Mouse (Mus musculus): Measurements from ENCODE around the gene Nfkb2. TPM values are rescaled to one million over a fixed set of nuclear protein-coding genes. Genes with fewer than 3 reads are reported as not detected.

The Nfkb2 gene
- polyA plus RNA-seq, 1 experiment = 5.5 TPM

DNA sequence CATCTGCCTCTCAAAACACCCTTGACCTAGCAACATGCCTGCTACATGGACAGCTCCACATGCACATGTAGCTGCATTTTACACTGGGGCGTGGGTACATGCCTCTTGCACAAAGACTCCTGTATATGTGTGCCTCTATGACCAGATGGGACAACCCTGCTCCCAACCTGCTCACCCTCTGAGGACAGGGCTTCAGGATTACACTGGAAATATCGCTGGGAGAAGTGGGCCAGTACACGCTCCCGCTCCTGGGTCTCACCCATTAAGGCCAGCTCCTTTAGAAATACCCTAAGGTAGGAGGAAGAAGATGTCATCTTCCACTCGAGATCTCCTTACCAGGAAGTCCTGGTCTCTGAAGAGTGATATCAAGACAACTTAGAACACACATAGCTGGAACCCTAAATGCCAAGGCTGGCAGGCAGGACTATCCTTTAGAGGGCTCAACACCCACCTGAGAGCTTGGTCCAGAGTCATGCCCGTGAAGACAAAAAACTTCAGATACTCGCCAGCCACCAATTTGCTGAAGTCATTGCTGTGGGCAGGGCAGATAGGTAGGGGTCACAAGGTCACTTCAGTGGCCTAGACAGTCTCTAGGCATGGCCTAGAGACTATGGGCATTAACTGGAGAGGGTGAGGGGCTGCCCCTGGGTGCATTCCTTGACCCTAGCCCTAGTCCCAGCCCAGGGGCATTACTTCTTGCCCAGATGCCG is 16.1 kb downstream of the Nfkb2 start:
- H3K4me3 ChIP-seq (replicated peaks) = no peak overlapping the region
- no peaks in the 10 kb centered on the region; the same call in 1 of the 2 replicates for H3K36me3 ChIP-seq (ENCODE audit: control insufficient read depth)
- H3K9me3 ChIP-seq (ENCODE audit: control insufficient read depth, low read length) = peaks cover 19% of the 10 kb centered on the region
- peaks cover 95% of the 10 kb centered on the region for H3K27me3 ChIP-seq (ENCODE audit: control insufficient read depth)
- H3K4me1 ChIP-seq (ENCODE audit: control insufficient read depth) = peaks cover 51% of the 10 kb centered on the region
- no peak for TF ChIP-seq TAL1 (IDR thresholded peaks at IDR 0.05; ENCODE audit: low read length)

DNA sequence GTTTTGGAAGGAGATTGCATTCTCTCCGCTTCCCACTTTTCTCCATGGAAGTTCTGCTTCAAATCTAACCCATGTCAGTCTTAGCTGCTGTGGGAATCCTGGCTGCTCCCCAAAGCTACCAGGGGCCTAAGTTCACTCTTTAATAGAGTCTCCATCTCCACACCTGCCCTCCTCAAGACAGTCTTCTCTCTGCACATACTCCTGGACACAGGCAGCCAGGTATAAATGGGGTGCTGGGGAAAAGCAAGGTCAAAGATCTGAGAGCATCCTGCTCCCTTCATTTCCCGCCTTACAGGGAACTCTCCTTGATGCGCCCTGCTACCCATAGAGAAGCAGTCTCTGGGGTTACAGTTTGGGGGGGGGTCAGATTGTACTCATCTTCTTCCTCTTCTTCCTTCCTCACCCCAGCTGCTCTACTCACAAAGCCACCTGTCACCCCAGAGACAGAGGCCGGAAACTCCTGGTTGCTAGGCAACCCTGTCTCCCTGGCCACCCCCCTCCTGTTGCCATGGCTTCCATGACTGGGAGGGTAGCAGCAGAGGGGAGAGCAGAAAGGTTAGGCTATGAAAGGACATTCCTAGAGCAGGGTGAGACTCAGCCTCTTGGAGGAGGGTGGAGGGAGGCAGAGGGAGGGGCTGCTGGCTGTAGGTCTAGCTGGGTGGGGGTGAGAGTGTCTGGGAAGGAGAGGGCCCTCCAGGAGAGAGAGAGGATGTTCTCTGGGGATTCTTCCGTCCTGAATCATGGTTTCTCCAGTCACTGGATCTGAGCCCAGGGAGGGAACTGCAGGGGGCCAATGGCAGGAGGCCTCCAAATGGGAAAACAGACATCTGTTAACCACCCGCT is 17.2 kb downstream of the Nfkb2 start:
- Histone ChIP-seq H3K9me3 (ENCODE audit: control insufficient read depth, low read length) (peaks cover 19% of the 10 kb centered on the region), H3K4me3 (replicated peaks) (no peak overlapping the region), H3K4me1 (ENCODE audit: control insufficient read depth) (peaks cover 48% of the 10 kb centered on the region), H3K36me3 (ENCODE audit: control insufficient read depth) (no peaks in the 10 kb centered on the region; the same call in 1 of the 2 replicates), H3K27me3 (ENCODE audit: control insufficient read depth) (peaks cover 100% of the 10 kb centered on the region)
- TF ChIP-seq TAL1 (IDR thresholded peaks at IDR 0.05; ENCODE audit: low read length) = no peak
- TF ChIP-seq GATA1 (IDR thresholded peaks at IDR 0.05; ENCODE audit: low read length) = no peak

DNA sequence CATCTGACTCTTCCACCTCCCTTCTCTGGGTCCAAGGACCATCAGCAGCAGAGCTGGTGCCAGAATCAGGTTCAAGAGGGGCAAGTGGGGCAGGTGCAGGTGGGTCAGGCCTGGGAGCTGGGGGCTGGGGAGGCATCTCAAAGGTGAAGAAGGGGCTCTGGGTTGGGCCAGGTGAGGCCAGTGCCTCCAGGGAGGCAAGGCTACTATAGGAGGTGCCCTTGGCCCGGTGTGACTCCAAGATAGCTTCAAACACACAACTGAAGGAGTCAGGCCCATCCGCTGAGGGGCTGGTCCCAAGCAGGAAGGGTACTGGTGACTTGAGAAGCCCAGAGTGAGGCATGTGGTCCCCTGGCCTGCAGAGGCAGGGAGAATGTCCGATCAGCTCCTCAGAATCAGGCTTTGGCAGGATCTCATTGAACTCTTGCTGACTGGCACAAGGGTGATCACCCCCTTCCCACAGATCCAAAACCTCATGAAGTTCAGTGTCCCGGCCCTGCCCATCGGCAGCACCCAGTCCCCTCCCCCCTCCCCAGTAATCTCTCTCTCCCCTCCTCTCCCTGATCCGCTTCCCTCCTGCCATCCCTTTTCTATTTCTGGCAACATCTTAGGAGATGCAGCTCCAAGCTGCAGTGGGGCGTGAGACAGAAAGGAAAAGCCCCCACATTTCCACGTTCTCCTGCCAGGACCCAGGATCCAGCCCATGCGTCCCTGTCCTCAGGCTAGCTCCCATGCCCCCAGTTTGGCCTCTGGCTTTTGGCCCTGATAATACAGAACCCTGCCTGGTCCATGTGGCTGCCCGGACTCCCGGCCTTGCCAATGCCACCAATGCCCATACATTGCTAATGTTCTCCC is 18.2 kb downstream of the Nfkb2 start:
- no peak overlapping the region for H3K4me3 ChIP-seq (replicated peaks)
- no peak for TF ChIP-seq TAL1 (IDR thresholded peaks at IDR 0.05; ENCODE audit: low read length)
- TF ChIP-seq GATA1 (IDR thresholded peaks at IDR 0.05; ENCODE audit: low read length) = no peak
- peaks cover 100% of the 10 kb centered on the region for H3K27me3 ChIP-seq (ENCODE audit: control insufficient read depth)
- H3K36me3 ChIP-seq (ENCODE audit: control insufficient read depth) = no peaks in the 10 kb centered on the region
- peaks cover 48% of the 10 kb centered on the region for H3K4me1 ChIP-seq (ENCODE audit: control insufficient read depth)
- H3K9me3 ChIP-seq (ENCODE audit: control insufficient read depth, low read length) = peaks cover 17% of the 10 kb centered on the region

DNA sequence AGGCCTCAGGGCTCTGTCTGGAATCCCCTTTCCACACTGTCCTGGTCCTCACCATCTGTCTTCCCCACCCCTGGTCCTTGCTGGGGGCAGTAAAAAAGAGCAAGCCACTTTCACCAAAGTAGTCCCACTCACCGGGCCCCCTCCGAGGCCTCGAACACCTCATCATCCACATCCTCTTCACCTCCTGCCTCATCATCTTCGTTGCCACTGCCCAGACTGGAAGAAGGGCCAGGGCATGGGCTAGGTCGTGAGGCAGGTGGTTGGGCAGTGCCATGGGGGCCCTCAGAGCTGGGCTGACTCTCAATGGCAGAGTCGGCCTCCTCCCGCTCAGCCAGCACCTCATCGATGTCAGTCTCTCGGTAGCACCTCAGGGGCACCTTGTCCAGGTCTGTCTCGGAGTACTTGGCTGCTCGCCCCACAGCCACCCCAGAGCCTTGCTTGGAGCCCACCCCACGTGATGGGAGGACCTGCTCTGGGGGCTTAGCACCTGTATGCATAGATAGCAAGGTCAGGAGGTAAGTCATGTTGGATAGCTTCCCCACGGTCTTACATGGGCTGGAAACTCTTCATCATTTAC is 19.0 kb downstream of the Nfkb2 start:
- H3K27me3 ChIP-seq (ENCODE audit: control insufficient read depth) = peaks cover 97% of the 10 kb centered on the region
- H3K4me1 ChIP-seq (ENCODE audit: control insufficient read depth) = peaks cover 48% of the 10 kb centered on the region
- peaks cover 13% of the 10 kb centered on the region for H3K9me3 ChIP-seq (ENCODE audit: control insufficient read depth, low read length)
- no peaks in the 10 kb centered on the region for H3K36me3 ChIP-seq (ENCODE audit: control insufficient read depth)
- H3K4me3 ChIP-seq (replicated peaks) = no peak overlapping the region
- TF ChIP-seq TAL1 (IDR thresholded peaks at IDR 0.05; ENCODE audit: low read length) (no peak), GATA1 (IDR thresholded peaks at IDR 0.05; ENCODE audit: low read length) (no peak)

DNA sequence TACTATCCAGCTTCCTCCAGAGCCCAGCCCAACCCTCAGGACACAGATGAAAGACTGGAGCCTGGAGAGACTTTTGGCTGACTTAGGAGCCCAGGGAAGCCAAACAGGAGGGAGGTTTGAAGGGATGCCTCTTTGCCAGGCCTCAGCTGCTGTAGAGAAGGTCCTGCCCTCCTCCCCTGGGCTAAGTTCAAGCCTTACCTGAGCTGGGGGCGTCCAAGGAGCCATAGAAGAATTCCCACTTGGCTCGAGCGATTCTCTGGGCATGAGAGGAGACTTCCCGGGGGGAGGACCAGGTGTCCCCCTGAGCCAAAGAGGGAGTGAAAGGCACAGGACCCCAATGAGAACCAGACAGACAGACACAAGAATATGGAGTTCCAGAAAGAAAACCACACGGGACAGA is 19.6 kb downstream of the Nfkb2 start:
- Histone ChIP-seq H3K4me3 (replicated peaks) (no peak overlapping the region), H3K36me3 (ENCODE audit: control insufficient read depth) (no peaks in the 10 kb centered on the region), H3K27me3 (ENCODE audit: control insufficient read depth) (peaks cover 91% of the 10 kb centered on the region), H3K9me3 (ENCODE audit: control insufficient read depth, low read length) (peaks cover 8% of the 10 kb centered on the region; the same call in 1 of the 2 replicates), H3K4me1 (ENCODE audit: control insufficient read depth) (peaks cover 47% of the 10 kb centered on the region)
- TF ChIP-seq TAL1 (IDR thresholded peaks at IDR 0.05; ENCODE audit: low read length) (no peak), GATA1 (IDR thresholded peaks at IDR 0.05; ENCODE audit: low read length) (no peak)

DNA sequence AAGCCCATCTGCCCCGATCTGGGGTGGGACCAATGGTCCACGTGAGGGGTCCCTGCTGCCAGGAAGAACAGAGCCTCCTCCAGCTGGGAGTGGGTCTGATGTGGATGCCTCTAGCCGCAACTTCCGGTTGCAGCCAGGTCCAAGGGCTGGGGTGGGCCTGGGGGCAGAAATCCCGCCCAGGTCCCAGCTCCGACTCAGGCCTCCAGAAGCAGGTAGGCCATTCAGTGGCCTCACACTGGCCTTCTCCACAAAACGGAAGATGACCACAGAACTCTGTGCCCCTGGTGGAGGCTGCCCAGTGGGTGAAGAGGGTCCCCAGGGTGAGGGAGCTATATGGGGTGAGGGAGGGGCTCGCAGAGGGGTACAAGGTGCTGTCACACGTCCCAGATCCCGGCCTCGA is 20.2 kb downstream of the Nfkb2 start:
- peaks cover 48% of the 10 kb centered on the region for H3K4me1 ChIP-seq (ENCODE audit: control insufficient read depth)
- no peak for TF ChIP-seq TAL1 (IDR thresholded peaks at IDR 0.05; ENCODE audit: low read length)
- TF ChIP-seq GATA1 (IDR thresholded peaks at IDR 0.05; ENCODE audit: low read length) = no peak
- H3K4me3 ChIP-seq (replicated peaks) = no peak overlapping the region
- H3K27me3 ChIP-seq (ENCODE audit: control insufficient read depth) = peaks cover 91% of the 10 kb centered on the region
- H3K9me3 ChIP-seq (ENCODE audit: control insufficient read depth, low read length) = peaks cover 4% of the 10 kb centered on the region; the same call in 1 of the 2 replicates
- H3K36me3 ChIP-seq (ENCODE audit: control insufficient read depth) = no peaks in the 10 kb centered on the region

DNA sequence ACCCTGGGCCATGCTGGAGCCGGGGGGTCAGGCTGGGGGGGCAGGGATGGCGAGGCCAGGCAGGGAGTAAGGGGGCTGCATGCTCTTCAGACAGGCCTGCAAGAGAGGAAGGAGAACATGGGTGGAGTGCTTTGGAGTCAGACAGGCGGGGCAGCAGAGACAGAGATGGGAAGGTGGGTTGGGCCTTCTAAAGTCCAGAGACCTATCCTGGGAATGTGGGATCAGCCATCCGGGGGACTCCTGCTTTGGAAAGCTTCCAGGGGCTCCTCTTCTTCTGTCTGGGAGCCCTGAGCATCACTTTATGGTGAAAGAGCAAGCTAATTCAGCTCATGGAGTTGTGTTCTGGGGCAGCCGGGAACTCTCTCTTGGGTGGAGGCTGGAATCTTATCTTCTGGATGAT is 20.8 kb downstream of the Nfkb2 start:
- Histone ChIP-seq H3K36me3 (ENCODE audit: control insufficient read depth) (no peaks in the 10 kb centered on the region), H3K4me3 (replicated peaks) (no peak overlapping the region), H3K9me3 (ENCODE audit: control insufficient read depth, low read length) (peaks cover 3% of the 10 kb centered on the region; the same call in 1 of the 2 replicates), H3K4me1 (ENCODE audit: control insufficient read depth) (peaks cover 50% of the 10 kb centered on the region), H3K27me3 (ENCODE audit: control insufficient read depth) (peaks cover 86% of the 10 kb centered on the region)
- TF ChIP-seq GATA1 (IDR thresholded peaks at IDR 0.05; ENCODE audit: low read length) = no peak
- no peak for TF ChIP-seq TAL1 (IDR thresholded peaks at IDR 0.05; ENCODE audit: low read length)

DNA sequence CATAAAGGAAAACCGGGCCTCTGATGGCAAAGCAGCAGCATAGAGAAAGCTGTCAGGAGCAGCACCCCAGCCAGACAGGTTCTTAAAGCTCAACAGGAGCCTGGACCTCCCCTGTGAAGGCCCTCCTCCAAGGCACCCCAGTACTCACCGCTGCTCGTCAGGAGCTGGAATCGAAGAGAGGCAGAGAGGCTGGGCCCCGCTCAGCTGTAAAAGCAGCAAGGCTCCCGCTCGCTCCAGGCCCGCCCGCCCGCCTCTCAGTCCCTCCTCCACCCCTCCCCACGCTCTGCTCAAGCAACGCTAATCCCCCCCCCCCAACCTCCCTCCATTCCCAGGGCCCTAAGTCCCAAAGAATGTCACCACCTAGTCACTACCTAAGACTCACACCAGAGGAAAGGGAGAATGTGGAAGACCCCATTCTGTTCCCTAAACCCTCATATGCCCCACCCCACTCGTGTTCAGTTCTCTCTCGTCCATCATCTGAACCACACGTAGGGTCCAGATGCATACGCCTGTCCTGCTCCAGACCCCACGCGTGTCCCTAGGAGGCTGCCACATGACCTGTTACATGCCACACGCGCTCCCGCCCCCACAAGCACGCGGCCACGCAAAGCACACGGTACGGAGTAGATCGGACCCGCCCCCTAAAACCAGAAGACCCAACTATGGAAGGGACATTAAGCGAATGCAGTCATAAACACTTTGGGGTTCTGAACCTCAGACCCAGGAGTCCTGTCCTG is 22.1 kb downstream of the Nfkb2 start:
- H3K27me3 ChIP-seq (ENCODE audit: control insufficient read depth) = peaks cover 74% of the 10 kb centered on the region
- H3K9me3 ChIP-seq (ENCODE audit: control insufficient read depth, low read length) = no peaks in the 10 kb centered on the region
- TF ChIP-seq GATA1 (IDR thresholded peaks at IDR 0.05; ENCODE audit: low read length) (no peak), TAL1 (IDR thresholded peaks at IDR 0.05; ENCODE audit: low read length) (no peak)
- peaks cover 12% of the 10 kb centered on the region for H3K36me3 ChIP-seq (ENCODE audit: control insufficient read depth)
- no peak overlapping the region for H3K4me3 ChIP-seq (replicated peaks)
- peaks cover 52% of the 10 kb centered on the region for H3K4me1 ChIP-seq (ENCODE audit: control insufficient read depth)

Data from erythroblast, embryonic 14.5 days (primary cell).